Mouse (Mus musculus) megakaryocyte progenitor cell, adult 5-6 weeks (primary cell): Measurements from ENCODE around the gene Commd3. TPM values are rescaled to one million over a fixed set of nuclear protein-coding genes. Genes with fewer than 3 reads are reported as not detected.

Experiments used
- ATAC-seq: replicated peaks from 2 replicates; pipeline ENCODE4 v1.8.0; 2016; ENCODE audit warnings: mild to moderate bottlenecking, moderate TSS enrichment, inconsistent platforms; ENCODE audit not compliant: poor library complexity
- total RNA-seq, 2 experiments: library from RNA; stranded (forward) in 1 of 2; stranded (reverse) in 1 of 2; fragments of 157-497, 149-512 nt in 1 of 2; fragments of 200-1000 nt in 1 of 2; gene quantifications; 2 replicates each; pipeline versions ENCODE4 v1.2.3 to v1.2.4; 2015 to 2017

Commd3 gene
- total RNA-seq (2015): 139 and 147 TPM in 2 replicates
- 169 and 175 TPM in 2 replicates for total RNA-seq (2017)

DNA sequence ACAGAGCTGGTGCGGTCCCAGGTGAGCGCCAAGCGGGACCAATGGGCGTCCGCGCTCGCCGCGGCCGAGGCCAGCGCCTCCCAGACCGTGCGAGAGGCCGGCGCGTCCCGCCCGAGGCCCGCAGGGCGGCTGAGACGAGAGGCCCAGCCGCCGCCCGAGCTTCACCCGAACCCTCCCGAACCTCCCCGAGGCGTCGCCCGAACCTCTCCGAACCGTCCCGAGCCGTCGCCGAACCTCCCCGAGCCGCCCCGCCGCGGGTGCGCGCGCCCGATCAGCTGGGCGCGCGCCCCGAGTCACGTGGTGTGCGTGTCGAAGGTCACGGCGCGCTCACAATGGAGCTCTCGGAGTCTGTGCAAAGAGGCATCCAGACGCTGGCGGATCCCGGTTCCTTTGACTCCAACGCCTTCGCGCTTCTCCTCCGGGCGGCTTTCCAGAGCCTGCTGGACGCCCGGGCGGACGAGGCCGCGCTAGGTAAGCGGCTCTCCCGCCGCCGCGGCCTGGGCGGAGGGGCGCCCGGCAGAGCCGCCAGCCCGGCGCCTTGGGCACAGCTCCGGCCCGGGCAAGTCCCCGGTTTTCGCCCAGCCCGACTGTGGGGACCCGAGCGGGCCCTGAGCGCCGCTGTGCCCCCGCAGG lies at the start of gene Commd3:
Commd3 (plus strand) TSS at position 252 of the 633 bp plus-strand sequence.
- peak; percentile 82 for ATAC-seq

DNA sequence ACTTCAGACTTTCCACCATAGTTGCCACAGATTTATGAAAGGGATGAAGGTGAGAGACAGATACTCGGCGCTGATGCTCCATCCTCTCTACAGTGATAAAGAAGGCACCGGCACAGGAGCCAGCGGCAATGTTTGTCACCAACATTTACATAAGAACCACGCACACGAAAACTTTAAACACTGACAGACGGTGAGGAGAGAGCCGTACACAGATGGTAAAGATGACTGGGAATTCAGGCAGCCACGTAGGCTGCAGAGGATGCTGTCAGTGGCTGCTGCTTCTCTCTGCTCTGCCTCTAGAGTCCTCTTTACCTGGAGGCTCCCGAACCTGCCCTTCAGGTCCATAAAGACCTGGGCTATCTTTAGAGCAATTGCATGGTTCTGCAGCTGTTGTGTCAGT lies 49.0 kb upstream of the Commd3 start:
- ATAC-seq: no peak

DNA sequence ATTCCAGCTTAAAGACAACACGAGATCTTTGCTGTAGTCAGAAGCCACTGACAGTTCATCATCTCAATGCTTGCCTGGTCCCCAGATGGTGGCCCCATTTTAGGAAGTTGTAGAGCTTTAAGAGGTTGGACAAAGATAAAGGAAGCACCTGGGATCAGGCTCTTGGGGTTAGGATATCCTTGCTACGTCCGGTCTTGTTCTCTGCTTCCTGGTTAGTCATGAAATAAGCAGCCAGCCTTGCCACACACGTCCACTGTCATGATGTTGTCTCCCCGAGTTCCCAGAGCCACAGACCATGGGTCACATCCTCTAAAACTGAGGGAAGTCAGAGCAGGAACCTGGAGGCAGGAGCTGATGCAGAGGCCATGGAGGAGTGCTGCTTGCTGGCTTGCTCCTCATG lies 41.6 kb upstream of the Commd3 start:
- ATAC-seq: peak; percentile 97

DNA sequence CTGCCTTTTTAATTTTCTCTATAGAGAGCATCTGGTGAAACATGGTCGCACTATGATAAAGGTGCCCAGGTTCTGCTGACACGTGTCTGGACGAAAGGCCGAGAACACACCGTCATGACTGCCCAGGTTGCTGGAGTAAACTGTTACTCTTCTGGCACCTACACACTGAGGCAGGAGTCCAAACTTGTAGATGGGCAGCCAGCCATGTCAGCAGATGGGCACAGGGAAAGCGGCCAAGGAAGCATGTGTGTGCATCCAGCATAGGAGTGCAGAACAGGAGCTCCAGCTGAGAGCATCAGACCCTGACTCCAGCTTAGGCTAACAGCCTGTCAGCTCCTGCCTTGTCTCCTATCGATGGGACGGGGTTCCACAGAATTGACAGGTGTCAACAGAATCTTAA lies 37.1 kb upstream of the Commd3 start:
- no peak for ATAC-seq

DNA sequence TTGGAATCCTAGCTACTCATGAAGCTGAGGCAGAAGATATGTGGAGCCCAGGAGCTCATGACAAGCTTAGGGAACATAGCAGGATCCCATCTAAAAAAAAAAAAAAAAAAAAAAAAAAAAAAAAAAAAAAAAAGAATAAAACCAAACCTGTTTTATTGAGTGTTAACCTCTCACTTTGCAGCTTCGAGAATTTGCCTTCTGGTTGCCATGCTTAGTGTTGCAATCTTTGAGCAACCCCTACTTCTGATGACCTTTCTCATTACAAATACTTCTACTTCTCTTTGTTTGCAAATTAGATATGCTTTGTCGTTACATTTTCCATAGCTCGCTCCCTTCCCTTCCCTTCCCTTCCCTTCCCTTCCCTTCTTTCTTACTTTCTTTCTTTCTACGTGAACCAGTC lies 23.6 kb upstream of the Commd3 start:
- ATAC-seq: peak; percentile 60

DNA sequence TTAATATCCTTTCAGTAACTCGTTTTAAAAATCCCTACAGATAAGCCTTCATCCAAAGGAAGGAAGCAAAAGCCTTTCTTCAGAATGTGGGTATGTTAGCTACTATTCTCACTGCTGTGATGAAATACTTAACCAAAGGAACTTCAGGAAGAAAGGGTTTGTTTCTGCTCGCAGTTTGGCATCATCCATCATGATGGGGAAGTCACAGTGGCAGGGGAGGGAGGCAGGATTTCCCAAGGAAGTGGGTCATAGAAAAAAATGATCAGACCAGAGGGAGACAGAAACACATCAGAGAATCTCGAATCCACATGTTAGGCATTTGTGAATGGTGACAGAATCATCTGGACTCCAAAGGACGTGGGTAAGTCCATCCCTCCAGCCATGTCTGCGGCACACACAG lies 17.4 kb upstream of the Commd3 start:
- peak; percentile 92 for ATAC-seq

DNA sequence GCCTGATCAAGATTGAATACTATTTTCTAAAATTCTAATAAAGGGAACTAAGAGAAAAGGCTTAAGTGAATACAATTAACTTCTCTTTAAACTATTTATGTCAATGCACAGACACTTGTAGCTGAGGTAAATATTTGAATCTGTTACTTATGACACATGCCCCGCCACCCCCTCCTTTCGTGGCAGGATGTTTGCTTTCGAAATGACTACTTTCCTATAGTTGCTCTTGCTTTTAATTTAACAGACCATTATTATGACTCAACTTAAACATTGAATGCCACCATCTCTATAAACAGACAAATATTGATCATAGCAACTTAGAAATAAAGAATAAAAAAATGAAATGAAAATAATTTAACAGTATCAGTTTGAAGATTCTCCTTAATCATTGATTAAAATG lies 8.2 kb upstream of the Commd3 start:
- ATAC-seq: no peak

DNA sequence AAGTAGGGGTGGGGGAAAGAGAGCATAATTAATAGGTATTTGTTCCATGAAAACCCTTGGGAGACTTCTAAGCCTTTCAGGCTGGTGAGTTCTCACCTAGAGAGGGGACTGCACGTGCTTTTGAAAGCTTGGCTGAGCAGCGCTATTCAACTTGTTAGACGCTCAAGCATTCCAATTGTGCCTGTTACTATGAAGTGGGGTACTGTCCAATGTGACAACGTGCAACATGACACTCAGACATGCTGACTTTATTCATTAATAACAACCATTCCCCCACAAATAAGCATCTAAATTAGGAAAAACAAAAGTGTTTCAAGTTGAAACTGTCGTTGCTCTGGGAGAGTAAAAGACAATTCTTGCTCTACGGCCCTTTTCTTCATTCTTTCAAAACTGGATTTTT lies 1.1 kb upstream of the Commd3 start:
- no peak for ATAC-seq

DNA sequence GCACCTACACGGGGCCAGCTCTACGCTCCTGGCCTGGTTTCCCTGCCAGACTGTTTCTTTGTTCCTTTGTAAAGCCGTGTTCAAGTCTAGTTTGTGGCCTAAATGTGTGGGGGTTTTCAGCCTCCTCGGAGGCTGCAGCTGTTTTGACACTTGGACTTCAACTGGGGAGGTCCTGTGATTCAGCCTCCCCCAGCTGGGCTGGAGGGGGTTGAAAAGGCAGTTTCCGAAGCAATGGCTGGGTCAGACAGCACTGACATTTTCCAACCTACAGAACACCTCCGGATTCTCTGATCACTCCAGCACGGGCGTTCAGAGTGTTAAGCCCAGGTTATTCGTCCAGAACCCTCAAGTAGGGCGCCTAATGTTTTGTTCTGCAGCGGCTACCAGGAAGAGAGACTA lies 581 bp downstream of the Commd3 start:
- no peak for ATAC-seq

DNA sequence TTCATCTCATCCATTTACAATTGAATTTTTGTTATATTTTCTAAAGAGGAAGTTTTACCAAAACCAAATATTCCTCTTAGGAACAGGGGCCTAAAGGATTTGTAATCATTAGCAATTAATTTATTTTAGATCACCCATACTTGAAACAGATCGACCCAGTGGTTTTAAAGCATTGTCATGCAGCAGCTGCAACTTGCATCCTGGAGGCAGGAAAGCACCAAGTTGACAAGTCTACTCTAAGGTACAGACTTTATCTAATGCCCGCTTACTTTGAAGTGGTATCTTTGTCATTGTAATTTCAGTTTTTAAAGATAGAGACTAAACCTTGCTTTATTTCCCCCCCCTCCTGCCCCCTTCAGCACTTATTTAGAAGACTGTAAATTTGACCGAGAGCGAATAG lies 1.6 kb downstream of the Commd3 start:
- ATAC-seq: no peak

DNA sequence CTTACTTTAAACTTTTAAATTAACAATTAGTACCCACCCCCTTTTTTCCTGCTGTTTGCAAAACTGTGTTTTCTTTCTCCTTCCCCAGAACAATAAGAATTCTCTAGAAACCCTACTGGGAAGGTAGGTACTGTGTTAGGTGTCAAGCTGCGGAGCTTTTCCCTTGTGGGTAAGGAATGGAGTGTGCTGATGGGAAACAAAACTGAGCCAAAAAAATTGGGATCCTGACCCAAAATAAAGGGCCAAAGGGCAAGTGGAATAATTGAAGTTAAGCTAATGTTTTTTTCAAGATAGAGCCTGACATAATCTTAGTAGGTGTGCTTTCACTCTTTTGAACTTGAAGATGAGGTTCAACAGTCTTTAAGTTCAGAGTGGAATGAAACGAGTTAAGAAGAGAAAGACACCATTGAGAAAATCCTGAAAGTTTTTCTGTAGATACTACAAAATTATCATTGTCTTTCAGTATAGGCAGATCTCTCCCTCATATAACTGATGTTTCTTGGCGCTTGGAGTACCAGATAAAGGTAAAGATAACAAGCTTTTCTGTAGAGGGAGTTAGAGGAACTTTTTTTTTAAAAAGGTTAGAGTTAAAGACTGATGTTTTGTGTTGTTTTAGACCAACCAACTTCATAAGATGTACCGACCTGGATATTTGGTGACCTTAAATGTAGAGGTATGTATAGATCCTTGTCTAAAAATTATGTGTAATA lies 2.2 kb downstream of the Commd3 start:
- no peak for ATAC-seq

DNA sequence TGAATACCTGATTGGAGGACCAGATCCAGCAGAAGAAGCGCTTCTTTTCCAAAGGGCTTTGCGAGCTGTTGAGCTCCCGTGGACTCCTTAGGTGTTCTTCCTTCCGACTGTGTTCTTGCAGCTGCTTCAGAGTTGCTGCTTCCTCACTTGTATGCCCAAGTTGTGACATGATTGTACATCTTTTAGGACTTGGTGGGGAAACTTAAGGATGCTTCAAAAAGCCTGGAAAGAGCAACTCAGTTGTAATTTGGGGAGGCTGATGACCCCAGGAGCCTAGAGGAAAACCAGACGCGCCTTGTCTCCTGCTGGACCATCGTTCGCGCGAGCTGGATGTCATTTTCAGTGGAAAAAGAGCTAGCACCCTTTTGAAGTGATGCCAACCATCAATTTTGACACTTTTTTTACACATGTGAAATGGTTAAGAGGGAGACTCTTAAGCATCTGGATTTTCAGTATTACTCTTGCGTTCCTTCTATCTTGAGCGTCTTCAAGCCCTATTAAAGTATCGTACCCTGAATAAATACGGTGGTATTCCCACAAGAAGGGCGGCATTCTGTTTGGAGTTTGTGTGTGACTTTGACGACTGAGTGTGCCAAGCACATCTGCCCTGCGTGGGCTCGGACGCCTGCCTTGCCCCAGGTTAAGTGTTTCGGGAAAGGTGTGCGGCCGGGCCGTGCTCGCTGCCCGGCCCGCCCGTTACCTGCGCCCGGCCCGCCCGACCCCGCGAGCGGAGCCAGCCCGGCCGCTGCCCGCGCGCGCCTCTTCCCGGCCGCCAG lies 3.7 kb downstream of the Commd3 start:
- ATAC-seq: no peak

DNA sequence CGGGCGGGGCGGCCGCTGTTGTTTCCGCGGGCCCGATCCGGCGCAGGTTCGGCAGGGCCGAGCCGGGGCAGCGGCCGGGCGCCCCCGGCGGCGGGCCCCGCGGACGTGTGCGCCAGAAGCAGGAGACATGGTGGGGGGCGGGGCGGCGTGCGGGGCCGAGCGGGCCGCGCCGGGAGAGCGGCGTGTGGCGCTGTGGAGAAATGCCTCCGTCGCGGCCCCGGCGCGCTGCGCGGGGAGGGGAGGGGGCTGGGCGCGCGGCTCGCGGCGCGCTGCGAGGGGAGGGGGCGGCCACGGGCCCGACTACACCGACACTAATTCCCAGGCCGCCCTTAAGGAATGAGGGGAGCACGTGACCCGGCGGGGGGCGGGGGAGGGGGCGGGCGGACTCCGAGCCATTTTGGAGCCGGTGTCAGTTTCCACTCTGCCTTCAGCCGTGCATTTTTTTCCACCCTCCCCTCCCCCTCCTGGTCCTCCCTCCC lies 4.3 kb downstream of the Commd3 start:
- peak; percentile 37 for ATAC-seq

DNA sequence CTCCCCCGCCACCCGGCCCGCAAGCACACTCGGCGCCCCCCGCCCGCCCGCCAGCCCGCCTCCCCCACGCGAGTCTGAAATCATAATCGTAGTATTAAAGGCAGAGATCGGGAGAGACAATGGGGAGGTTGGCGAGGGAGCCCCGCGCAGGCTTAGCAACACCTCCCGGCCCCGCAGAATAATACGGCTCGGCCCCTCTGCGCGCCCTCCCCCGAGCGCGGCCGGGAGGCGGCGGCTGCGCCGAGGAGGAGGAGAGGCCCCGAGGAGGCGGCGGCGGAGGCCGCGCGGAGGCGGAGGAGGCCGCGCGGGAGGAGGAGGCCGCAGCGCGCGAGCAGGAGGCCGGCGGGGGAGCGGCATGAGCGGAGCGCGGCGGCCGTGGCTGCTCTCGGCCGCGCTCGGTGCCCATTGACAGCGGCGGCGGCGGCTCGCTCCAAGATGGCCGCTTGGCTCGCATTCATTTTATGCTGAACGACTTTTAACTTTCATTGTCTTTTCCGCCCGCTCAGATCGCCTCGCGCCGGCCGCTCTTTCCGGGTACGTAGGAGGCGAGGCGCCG lies 4.8 kb downstream of the Commd3 start, which contains the start of gene Bmi1:
Bmi1 (plus strand) TSS at position 83 of the 556 bp plus-strand sequence.
- ATAC-seq: peak; percentile 20

DNA sequence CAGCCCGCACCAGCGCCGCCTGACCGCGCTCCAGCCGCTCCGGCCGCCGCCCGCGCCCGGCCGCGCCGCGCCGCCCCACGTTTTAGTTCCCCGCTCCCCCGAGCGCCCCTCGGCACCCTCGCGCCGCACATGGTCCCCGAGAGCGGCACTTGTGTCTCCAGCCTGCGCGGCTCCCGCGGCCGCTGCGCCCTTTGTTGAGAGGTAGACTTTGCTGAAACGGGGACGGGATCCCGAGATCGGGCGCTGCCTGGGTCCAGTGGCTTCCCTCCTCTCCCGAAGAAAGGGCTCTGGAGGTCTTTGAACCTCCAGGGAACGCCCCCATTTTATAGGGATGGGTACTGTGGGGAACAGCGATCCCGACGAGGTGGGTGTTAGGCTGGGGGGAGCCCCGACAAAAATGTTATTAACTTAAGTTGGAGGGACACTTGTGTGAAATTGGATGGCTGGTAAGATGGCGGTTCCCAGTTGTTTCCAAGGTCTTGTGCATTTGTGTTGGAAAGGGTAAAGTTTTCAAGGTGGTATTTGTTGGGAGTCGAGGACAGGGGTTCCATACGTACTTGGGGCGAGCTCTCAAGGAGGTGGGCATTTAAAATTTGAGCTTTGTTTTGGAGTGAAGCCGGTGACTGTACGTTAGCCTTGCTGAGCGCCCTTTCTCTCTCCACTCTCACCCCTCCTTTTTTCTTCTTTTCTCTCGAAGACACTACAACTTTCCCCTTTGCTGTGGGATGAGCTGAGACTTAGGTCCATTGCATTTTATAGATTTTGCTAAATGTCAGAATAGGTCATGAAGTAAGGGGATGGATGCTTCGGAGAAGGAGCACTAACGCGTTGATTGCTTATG lies 5.7 kb downstream of the Commd3 start:
- ATAC-seq: 0 out of 2 replicates have a peak, but pooled peaks have one; percentile 16

DNA sequence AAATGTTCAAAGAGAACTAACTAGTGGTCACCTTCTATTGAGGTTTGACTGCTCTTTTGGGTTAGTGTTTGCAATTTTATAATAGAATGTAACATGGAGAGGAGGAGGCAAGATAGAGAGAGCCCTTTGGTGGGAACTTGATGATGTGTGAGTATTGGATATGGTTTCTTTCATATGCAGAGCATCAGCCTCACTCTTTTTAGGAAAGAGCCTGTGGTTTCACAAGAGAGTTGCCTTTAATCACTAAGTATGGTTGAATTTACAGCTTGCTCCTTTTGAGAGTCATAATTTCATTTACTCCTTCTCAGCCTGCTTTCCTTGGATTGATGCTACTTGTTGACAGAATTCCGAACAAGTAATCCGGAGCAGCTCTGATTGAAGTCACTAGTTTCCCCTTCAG lies 7.5 kb downstream of the Commd3 start:
- no peak for ATAC-seq

DNA sequence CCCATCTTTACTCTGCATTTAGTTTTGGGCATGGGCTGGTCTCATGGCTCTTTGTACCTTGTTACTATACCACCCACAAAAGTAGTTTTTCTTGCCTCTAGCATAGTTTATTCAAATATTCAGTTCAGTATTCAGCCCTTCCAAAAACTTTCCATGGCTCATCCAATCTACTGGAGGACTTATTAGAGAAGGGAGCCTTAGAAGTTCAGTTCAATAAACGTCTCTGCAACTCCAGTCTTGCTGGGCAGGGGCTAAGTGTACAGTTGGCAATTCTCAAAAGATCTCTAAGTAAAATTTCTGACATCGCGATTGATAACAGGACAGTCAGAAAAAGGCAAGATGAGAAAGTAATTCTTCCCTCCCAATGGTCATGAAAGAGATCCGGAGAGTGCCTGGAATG lies 8.3 kb downstream of the Commd3 start:
- ATAC-seq: no peak

DNA sequence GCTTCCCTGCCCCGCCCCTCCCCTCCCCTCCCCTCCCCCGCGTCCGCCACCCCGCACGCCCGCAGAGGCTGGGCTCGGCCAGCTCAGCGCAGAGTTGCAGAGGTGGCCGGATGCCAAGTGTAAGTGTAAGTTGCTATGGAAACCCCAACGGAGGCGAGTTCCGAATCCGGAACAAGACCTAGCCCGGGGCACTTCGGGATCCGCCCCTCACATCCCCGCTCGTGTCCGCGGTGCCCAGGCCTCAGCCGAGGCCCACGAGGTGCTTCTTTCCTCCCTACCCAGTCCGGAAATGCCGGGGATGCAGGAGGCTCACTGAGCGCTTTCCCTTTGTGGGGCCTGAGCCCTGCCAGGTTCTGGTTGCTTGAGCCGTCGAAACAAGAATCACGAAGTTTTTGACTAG lies 8.8 kb downstream of the Commd3 start:
- peak; percentile 38 for ATAC-seq

DNA sequence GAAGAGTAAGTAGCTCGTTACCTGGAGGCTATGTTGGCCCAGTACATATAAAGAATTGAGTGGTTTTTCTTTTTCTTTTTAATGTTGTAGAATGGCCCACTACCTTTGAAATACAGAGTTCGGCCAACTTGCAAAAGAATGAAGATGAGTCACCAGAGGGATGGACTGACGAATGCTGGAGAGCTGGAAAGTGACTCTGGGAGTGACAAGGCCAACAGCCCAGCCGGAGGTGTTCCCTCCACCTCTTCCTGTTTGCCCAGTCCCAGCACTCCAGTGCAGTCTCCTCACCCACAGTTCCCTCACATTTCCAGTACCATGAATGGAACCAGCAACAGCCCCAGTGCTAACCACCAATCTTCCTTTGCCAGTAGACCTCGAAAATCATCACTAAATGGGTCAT lies 11.9 kb downstream of the Commd3 start:
- no peak for ATAC-seq

DNA sequence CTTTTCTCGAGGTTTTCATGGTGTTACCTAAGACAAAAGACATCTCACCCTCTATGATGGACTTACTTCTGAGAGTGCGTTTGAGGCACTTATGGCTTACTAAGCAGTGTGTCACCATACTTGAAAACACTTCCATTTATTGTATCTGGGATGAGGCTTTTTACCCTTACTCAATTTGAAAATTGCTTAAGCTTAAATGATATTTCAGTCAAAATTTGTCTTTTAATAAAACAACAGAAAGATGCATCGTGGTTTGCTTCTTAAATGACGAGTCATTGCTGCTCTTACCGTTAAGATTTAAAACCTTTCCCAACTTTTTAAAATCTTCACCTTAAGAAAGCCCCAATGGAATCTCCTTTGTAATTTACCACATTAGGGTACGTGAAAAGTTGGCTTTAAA lies 14.2 kb downstream of the Commd3 start:
- no peak for ATAC-seq
